Mouse (Mus musculus) bone marrow, adult 2 months (tissue): ENCODE measurements at regions not wholly inside any gene's neighbourhood (a gene's known extent, or its start where the extent isn't known, plus 50 kb on each side); places are given as distances from the start of the nearest gene placed in this dataset.

Source experiments
- H3K27ac ChIP-seq: fragments of 200-500 bp; 2 replicates; pipeline ENCODE4 v1.5.1; 2012; ENCODE audit warnings: low read depth, mild to moderate bottlenecking, control low read depth, inconsistent platforms, low read length; ENCODE audit not compliant: control insufficient read depth, poor library complexity, insufficient read depth
- H3K4me1 ChIP-seq: fragments of 200-500 bp; 2 replicates; pipeline ENCODE4 v1.6.1; 2011; ENCODE audit warnings: low read length; ENCODE audit not compliant: control insufficient read depth, insufficient read depth
- H3K4me3 ChIP-seq: fragments of 200-500 bp; replicated peaks from 2 replicates; pipeline ENCODE3; 2011; ENCODE audit warnings: mild to moderate bottlenecking, low read depth, low read length, control low read depth; ENCODE audit not compliant: control insufficient read depth
- CTCF ChIP-seq: fragments of 200-500 bp; IDR thresholded peaks from 2 replicates; pipeline ENCODE4 v1.5.1; 2011; ENCODE audit warnings: low read length, control low read depth; ENCODE audit not compliant: control insufficient read depth, insufficient read depth
- POLR2A ChIP-seq: fragments of 200-500 bp; IDR thresholded peaks from 2 replicates; pipeline ENCODE4 v1.6.1; 2011; ENCODE audit warnings: low read depth, mild to moderate bottlenecking, control low read depth, low read length, borderline replicate concordance; ENCODE audit not compliant: control insufficient read depth
- WGBS: fragments of 180-500 bp; shearing (Covaris S2); methylation state at CpG from one replicate; pipeline ENCODE4 v1.1.7; 2018; 5-methylcytosine and 5-hydroxymethylcytosine counted together

GRCm38 (mm10) chr8:117867138-117867537 lies 65.4 kb upstream of the Mphosph6 start:
- no peak overlapping the region for H3K4me3 ChIP-seq
- no peak overlapping the region for H3K27ac ChIP-seq
- H3K4me1 ChIP-seq = no peaks in the 10 kb centered on the region
- no peak for TF ChIP-seq CTCF
- TF ChIP-seq POLR2A = no peak
- 58% methylated on average over 2 of the region's 2 CpGs for WGBS

- WGBS = 56% methylated on average over 6 of the region's 6 CpGs
These were observed 63.3 kb upstream of the Mphosph6 start for GRCm38 (mm10) chr8:117865014-117865413.

GRCm38 (mm10) chr8:117863837-117864236 lies 62.1 kb upstream of the Mphosph6 start:
- H3K4me1 ChIP-seq = no peaks in the 10 kb centered on the region
- no peak overlapping the region for H3K4me3 ChIP-seq
- no peak overlapping the region for H3K27ac ChIP-seq
- TF ChIP-seq CTCF (peak; percentile 67), POLR2A (no peak)
- WGBS = 41% methylated on average over 2 of the region's 2 CpGs

More at GRCm38 (mm10) chr8:117865014-117865413, 63.3 kb upstream of the Mphosph6 start:
- no peak overlapping the region for H3K4me3 ChIP-seq
- no peaks in the 10 kb centered on the region for H3K4me1 ChIP-seq
- TF ChIP-seq CTCF (no peak), POLR2A (no peak)
- H3K27ac ChIP-seq = no peak overlapping the region

- no peak overlapping the region for H3K4me3 ChIP-seq
- no peak for TF ChIP-seq POLR2A
- TF ChIP-seq CTCF = no peak
- no peak overlapping the region for H3K27ac ChIP-seq
- WGBS = 60% methylated on average over 2 of the region's 2 CpGs
- H3K4me1 ChIP-seq = no peaks in the 10 kb centered on the region
These were observed 60.6 kb upstream of the Mphosph6 start for GRCm38 (mm10) chr8:117862318-117862717.

GRCm38 (mm10) chr8:117859734-117860133 lies 58.0 kb upstream of the Mphosph6 start:
- no peak overlapping the region for H3K27ac ChIP-seq
- WGBS = 3% methylated on average over 11 of the region's 11 CpGs
- TF ChIP-seq CTCF (no peak), POLR2A (no peak)
- no peaks in the 10 kb centered on the region for H3K4me1 ChIP-seq
- H3K4me3 ChIP-seq = no peak overlapping the region

GRCm38 (mm10) chr8:117859095-117859494 lies 57.4 kb upstream of the Mphosph6 start:
- Histone ChIP-seq H3K4me3 (no peak overlapping the region), H3K4me1 (no peaks in the 10 kb centered on the region), H3K27ac (no peak overlapping the region)
- TF ChIP-seq CTCF = no peak
- no peak for TF ChIP-seq POLR2A
- WGBS = 40% methylated on average over 7 of the region's 7 CpGs

- no peak overlapping the region for H3K27ac ChIP-seq
- H3K4me3 ChIP-seq = no peak overlapping the region
- TF ChIP-seq POLR2A (no peak), CTCF (no peak)
- H3K4me1 ChIP-seq = no peaks in the 10 kb centered on the region; the same call in 1 of the 2 replicates
- 40% methylated on average over 13 of the region's 13 CpGs for WGBS
These were observed 54.4 kb upstream of the Mphosph6 start for GRCm38 (mm10) chr8:117856121-117856520.

- WGBS = 82% methylated on average over 7 of the region's 7 CpGs
- Histone ChIP-seq H3K4me3 (no peak overlapping the region), H3K27ac (no peak overlapping the region), H3K4me1 (no peaks in the 10 kb centered on the region; the same call in 1 of the 2 replicates)
- TF ChIP-seq CTCF (no peak), POLR2A (no peak)
These were observed 53.3 kb upstream of the Mphosph6 start for GRCm38 (mm10) chr8:117854942-117855491.

- TF ChIP-seq CTCF = no peak
- TF ChIP-seq POLR2A = no peak
- WGBS = 66% methylated on average over 11 of the region's 11 CpGs
- H3K4me1 ChIP-seq = no peaks in the 10 kb centered on the region; the same call in 1 of the 2 replicates
- no peak overlapping the region for H3K4me3 ChIP-seq
- no peak overlapping the region for H3K27ac ChIP-seq
These were observed 52.6 kb upstream of the Mphosph6 start for GRCm38 (mm10) chr8:117854301-117854700.
